Mouse (Mus musculus) testis, adult 2 months (tissue): Measurements from ENCODE around the gene Ralgapa1.

Source experiments
- CTCF ChIP-seq: fragments of 200-500 bp; IDR thresholded peaks from 2 replicates; pipeline ENCODE4 v1.5.1; 2012; ENCODE audit warnings: low read depth, mild to moderate bottlenecking, inconsistent platforms, low read length, moderate library complexity; ENCODE audit not compliant: control insufficient read depth, insufficient read depth, insufficient replicate concordance
- POLR2A ChIP-seq: fragments of 200-500 bp; IDR thresholded peaks from 2 replicates; pipeline ENCODE4 v1.6.1; 2012; ENCODE audit warnings: low read depth, mild to moderate bottlenecking, inconsistent platforms, low read length, moderate library complexity; ENCODE audit not compliant: control insufficient read depth

DNA sequence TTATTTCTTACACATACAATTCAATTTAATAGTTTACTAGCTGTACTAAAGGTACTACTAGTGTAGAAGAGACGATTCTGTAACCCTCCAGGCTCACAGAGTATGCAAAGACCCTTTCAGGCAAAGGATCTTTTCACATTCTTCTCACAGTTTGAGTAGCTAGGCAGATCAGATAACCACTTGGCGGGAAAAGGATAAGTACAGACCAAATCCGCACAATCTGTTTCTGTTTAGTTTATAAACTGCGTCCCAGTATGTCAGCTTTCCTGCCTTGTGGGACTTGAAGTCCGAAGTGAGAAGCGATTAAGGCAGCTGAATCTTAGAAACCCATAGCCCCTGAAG, 14.9 kb upstream of the Ralgapa1 start:
- TF ChIP-seq POLR2A (no peak), CTCF (no peak)
